Mouse (Mus musculus) heart, embryonic 10.5 days (tissue): ENCODE measurements at regions not wholly inside any gene's neighbourhood (a gene's known extent, or its start where the extent isn't known, plus 50 kb on each side); places are given as distances from the start of the nearest gene placed in this dataset.

Experiments used
- DNase-seq: peaks from one replicate; pipeline ENCODE4 v3.0.0-alpha.2; 2017; ENCODE audit warnings: low spot score
- H3K27ac ChIP-seq: fragments of 300-500 bp; sonication (generic); 2 replicates; pipeline ENCODE4 v1.5.1; 2016; ENCODE audit warnings: mild to moderate bottlenecking
- H3K27me3 ChIP-seq: fragments of 300-500 bp; sonication (generic); 2 replicates; pipeline ENCODE4 v1.6.1; 2016; ENCODE audit warnings: mild to moderate bottlenecking; ENCODE audit not compliant: poor library complexity, insufficient read depth, severe bottlenecking
- H3K36me3 ChIP-seq: fragments of 300-500 bp; sonication (generic); 2 replicates; pipeline ENCODE4 v1.6.1; 2016; ENCODE audit warnings: mild to moderate bottlenecking, moderate library complexity
- H3K4me1 ChIP-seq: fragments of 300-500 bp; sonication (generic); 2 replicates; pipeline ENCODE4 v1.6.1; 2016; ENCODE audit warnings: mild to moderate bottlenecking
- H3K4me3 ChIP-seq: fragments of 300-500 bp; sonication (generic); 2 replicates; pipeline ENCODE4 v1.5.1; 2016; ENCODE audit warnings: mild to moderate bottlenecking, moderate library complexity
- H3K9me3 ChIP-seq: fragments of 300-500 bp; sonication (generic); 2 replicates; pipeline ENCODE4 v1.6.1; 2016; ENCODE audit warnings: mild to moderate bottlenecking, moderate library complexity
- WGBS: fragments of 180-500 bp; shearing (Covaris S2); methylation state at CpG from one replicate; pipeline ENCODE4 v1.1.7; 2016; 5-methylcytosine and 5-hydroxymethylcytosine counted together

DNA sequence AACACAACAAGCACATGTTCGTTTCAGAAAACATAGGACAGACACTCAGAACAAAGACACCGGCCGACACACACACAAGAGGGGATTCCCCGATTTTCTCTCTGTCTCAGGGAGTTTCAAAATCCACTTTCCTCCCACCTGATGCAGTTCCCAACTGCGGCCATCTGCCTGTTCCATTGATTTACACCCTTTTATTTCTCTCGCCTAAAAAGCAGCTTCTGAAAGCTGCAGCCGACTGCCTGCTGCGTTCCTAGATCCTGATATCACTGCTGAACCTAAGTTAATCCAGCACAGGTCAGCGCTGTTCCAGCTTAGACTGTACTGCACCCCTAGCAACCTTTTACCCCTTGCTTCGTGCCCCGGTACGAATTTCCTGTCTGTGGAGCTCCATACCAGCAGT lies 237.0 kb downstream of the Impad1 start:
- no peaks in the 10 kb centered on the region for H3K36me3 ChIP-seq
- no peaks in the 10 kb centered on the region for H3K4me1 ChIP-seq
- WGBS, result 64% methylated on average over 12 of the region's 12 CpGs
- DNase-seq, result no peak
- no peaks in the 10 kb centered on the region for H3K27me3 ChIP-seq
- no peak overlapping the region for H3K27ac ChIP-seq
- H3K4me3 ChIP-seq, result no peak overlapping the region
- H3K9me3 ChIP-seq, result no peaks in the 10 kb centered on the region

GRCm38 (mm10) chr4:4550301-4550700 lies 242.9 kb downstream of the Impad1 start:
- 87% methylated on average over 5 of the region's 5 CpGs for WGBS
- H3K9me3 ChIP-seq, result no peaks in the 10 kb centered on the region
- no peaks in the 10 kb centered on the region for H3K36me3 ChIP-seq
- no peak overlapping the region for H3K27ac ChIP-seq
- DNase-seq, result no peak
- H3K4me1 ChIP-seq, result no peaks in the 10 kb centered on the region
- H3K27me3 ChIP-seq, result no peaks in the 10 kb centered on the region
- H3K4me3 ChIP-seq, result no peak overlapping the region

- Histone ChIP-seq H3K27me3 (no peaks in the 10 kb centered on the region), H3K36me3 (no peaks in the 10 kb centered on the region), H3K27ac (no peak overlapping the region), H3K9me3 (no peaks in the 10 kb centered on the region), H3K4me1 (no peaks in the 10 kb centered on the region), H3K4me3 (no peak overlapping the region)
- no peak for DNase-seq
- WGBS, result 75% methylated on average over 4 of the region's 4 CpGs
These were observed 243.3 kb downstream of the Impad1 start for GRCm38 (mm10) chr4:4549893-4550292.

DNA sequence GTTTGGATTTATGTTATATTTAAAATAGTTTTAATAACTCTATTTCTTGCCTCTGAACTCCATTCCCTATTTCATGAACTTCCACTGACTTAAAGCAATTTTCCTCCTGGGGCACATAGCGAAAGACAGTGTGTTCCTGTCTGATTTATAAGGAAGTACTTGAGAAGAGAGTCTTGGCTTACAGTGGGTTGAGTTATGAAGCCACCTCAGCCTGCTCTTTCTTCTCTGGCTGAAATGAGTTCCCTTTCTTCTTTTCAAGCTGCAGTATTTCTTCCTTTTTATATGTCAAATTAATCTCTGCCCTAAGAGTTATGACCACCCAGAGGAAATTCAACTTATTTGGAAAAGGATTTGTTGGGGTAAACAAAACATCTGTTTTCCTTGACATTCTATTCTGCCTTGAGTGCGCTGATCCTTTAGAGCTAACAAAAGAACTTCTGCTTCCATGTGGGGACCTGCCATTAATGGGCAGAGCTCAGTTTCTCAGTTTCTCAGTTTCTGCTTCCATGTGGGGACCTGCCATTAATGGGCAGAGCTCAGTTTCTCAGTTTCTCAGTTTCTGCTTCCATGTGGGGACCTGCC lies 255.9 kb downstream of the Impad1 start:
- no peak for DNase-seq
- H3K9me3 ChIP-seq, result no peaks in the 10 kb centered on the region
- no peaks in the 10 kb centered on the region for H3K36me3 ChIP-seq
- WGBS, result 87% methylated on average over 2 of the region's 2 CpGs
- H3K27ac ChIP-seq, result no peak overlapping the region
- H3K4me1 ChIP-seq, result no peaks in the 10 kb centered on the region
- H3K4me3 ChIP-seq, result no peak overlapping the region
- no peaks in the 10 kb centered on the region for H3K27me3 ChIP-seq

- 73% methylated on average over 4 of the region's 4 CpGs for WGBS
- Histone ChIP-seq H3K27me3 (no peaks in the 10 kb centered on the region), H3K4me1 (no peaks in the 10 kb centered on the region), H3K4me3 (no peak overlapping the region), H3K36me3 (no peaks in the 10 kb centered on the region), H3K27ac (no peak overlapping the region), H3K9me3 (no peaks in the 10 kb centered on the region)
- DNase-seq, result no peak
These were observed 261.0 kb downstream of the Impad1 start for GRCm38 (mm10) chr4:4532196-4532595.

GRCm38 (mm10) chr4:4528311-4528710 lies 264.8 kb downstream of the Impad1 start:
- Histone ChIP-seq H3K9me3 (no peaks in the 10 kb centered on the region), H3K27ac (no peak overlapping the region), H3K4me3 (no peak overlapping the region), H3K27me3 (no peaks in the 10 kb centered on the region), H3K36me3 (no peaks in the 10 kb centered on the region), H3K4me1 (no peaks in the 10 kb centered on the region)
- DNase-seq, result no peak
- 83% methylated on average over 12 of the region's 12 CpGs for WGBS

- Histone ChIP-seq H3K9me3 (no peaks in the 10 kb centered on the region), H3K4me3 (no peak overlapping the region), H3K36me3 (no peaks in the 10 kb centered on the region), H3K27ac (no peak overlapping the region), H3K27me3 (no peaks in the 10 kb centered on the region), H3K4me1 (no peaks in the 10 kb centered on the region)
- WGBS, result 68% methylated on average over 2 of the region's 2 CpGs
- no peak for DNase-seq
These were observed 271.4 kb downstream of the Impad1 start for GRCm38 (mm10) chr4:4521757-4522156.

- DNase-seq, result no peak
- no peak overlapping the region for H3K27ac ChIP-seq
- no peaks in the 10 kb centered on the region for H3K9me3 ChIP-seq
- no peak overlapping the region for H3K4me3 ChIP-seq
- 75% methylated on average over 2 of the region's 2 CpGs for WGBS
- no peaks in the 10 kb centered on the region for H3K36me3 ChIP-seq
- no peaks in the 10 kb centered on the region for H3K27me3 ChIP-seq
- no peaks in the 10 kb centered on the region for H3K4me1 ChIP-seq
These were observed 274.4 kb downstream of the Impad1 start for GRCm38 (mm10) chr4:4518741-4519140.

DNA sequence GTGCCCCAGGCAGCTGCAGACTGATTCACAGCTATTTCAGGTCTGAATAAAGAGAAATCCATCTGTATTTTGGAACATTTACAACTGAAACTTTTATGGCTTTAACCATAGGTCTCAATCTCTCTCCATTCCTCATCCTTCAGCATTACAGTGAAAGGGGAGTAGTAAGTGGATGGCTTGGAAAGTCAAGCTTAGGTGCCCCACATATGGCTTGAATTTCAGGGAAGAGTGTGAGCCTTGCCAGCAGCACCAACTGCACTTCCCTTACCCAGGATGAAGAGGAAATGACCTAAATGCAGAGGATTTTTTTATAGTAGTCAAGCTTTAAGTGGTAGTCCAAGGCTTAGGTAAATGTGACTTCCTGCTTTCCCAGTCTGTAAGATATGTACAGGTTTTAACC lies 279.8 kb downstream of the Impad1 start:
- H3K4me3 ChIP-seq, result no peak overlapping the region
- H3K36me3 ChIP-seq, result no peaks in the 10 kb centered on the region
- no peak overlapping the region for H3K27ac ChIP-seq
- no peaks in the 10 kb centered on the region for H3K9me3 ChIP-seq
- H3K4me1 ChIP-seq, result no peaks in the 10 kb centered on the region
- DNase-seq, result no peak
- no peaks in the 10 kb centered on the region for H3K27me3 ChIP-seq

GRCm38 (mm10) chr4:4510180-4510920 lies 282.8 kb downstream of the Impad1 start:
- H3K4me1 ChIP-seq, result no peaks in the 10 kb centered on the region
- no peaks in the 10 kb centered on the region for H3K36me3 ChIP-seq
- H3K27me3 ChIP-seq, result no peaks in the 10 kb centered on the region
- no peaks in the 10 kb centered on the region for H3K9me3 ChIP-seq
- no peak for DNase-seq
- no peak overlapping the region for H3K27ac ChIP-seq
- H3K4me3 ChIP-seq, result no peak overlapping the region
- WGBS, result 77% methylated on average over 2 of the region's 2 CpGs

DNA sequence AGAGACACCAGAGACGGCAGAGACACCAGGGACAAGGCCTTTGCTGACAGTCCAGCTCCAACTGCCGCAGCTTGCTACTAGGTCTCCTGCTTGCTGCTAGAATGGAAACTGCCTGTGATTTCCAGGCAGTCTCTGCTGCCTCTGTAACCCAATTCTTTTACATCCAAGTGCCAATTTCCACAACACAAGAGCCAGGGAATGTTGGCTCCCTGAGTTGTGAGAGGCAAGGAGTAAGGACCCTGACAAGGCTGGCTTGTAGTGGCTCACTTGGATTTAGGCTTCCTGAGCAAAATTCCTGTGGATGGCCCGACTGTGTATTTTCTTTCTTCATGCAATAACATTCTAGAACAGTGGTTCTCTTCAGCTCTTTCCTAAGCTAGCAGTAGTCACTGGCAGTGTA lies 283.9 kb downstream of the Impad1 start:
- H3K4me3 ChIP-seq, result no peak overlapping the region
- DNase-seq, result no peak
- H3K9me3 ChIP-seq, result no peaks in the 10 kb centered on the region
- H3K4me1 ChIP-seq, result no peaks in the 10 kb centered on the region
- 90% methylated on average over 3 of the region's 3 CpGs for WGBS
- no peaks in the 10 kb centered on the region for H3K36me3 ChIP-seq
- no peak overlapping the region for H3K27ac ChIP-seq
- no peaks in the 10 kb centered on the region for H3K27me3 ChIP-seq

DNA sequence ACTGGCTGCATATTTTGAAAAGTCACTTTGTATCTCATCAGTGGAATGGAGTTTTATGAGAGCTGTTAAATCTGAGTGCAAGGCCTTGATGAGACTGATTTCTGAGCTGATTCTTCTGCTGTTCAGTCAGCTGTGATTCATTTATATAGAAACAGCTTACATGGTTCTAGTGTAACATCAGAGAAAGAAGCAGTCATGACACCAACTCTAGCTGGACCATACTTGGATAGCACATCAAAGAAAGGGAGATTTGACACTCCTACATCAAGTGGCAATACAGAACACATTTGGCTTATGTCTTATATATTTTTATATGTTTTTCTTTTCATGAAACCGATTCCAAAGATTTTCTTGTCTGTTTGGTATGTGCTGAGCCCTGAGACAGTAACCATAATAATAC lies 296.0 kb downstream of the Impad1 start:
- H3K36me3 ChIP-seq, result no peaks in the 10 kb centered on the region
- H3K9me3 ChIP-seq, result no peaks in the 10 kb centered on the region
- WGBS, result 71% methylated on average over 1 of the region's 1 CpGs
- DNase-seq, result no peak
- no peak overlapping the region for H3K27ac ChIP-seq
- no peaks in the 10 kb centered on the region for H3K4me1 ChIP-seq
- H3K27me3 ChIP-seq, result no peaks in the 10 kb centered on the region
- H3K4me3 ChIP-seq, result no peak overlapping the region

- H3K4me1 ChIP-seq, result no peaks in the 10 kb centered on the region
- no peaks in the 10 kb centered on the region for H3K27me3 ChIP-seq
- H3K9me3 ChIP-seq, result no peaks in the 10 kb centered on the region
- no peaks in the 10 kb centered on the region for H3K36me3 ChIP-seq
- no peak overlapping the region for H3K27ac ChIP-seq
- 61% methylated on average over 4 of the region's 4 CpGs for WGBS
- H3K4me3 ChIP-seq, result no peak overlapping the region
- DNase-seq, result no peak
These were observed 297.0 kb downstream of the Impad1 start for GRCm38 (mm10) chr4:4496181-4496580.
